Mouse (Mus musculus) embryo, embryonic 9.5 days (tissue): Measurements from ENCODE around the gene Nek10.
"Not testable (repeated sequence)": the region's sequence is repeated elsewhere in the genome, so short reads cannot be mapped to it uniquely, and the experiment has no call there.

Experiments
- DNase-seq: peaks from one replicate; pipeline ENCODE4 v3.0.0-alpha.2; 2017; ENCODE audit errors: extremely low spot score

Nek10 gene

DNA sequence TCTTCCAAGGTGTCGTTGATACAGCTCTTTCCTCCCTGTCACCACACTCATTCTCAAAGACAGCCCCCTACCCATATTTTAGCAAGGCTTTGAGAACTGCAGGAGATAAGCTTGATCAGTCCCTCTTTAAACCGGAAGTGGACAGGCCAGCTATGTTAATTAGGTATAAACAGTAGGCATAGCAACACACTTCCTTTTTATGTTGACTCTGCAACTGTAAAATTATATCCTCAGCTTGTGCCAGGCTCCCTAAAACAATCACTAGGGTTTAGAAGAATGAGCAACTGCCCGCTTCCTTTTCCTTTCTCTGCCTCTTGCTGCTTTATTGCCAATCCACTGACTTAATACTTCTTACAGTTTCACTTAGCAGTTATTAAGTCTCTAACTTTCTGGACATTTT is 67.2 kb downstream of the Nek10 start:
- no peak for DNase-seq

DNA sequence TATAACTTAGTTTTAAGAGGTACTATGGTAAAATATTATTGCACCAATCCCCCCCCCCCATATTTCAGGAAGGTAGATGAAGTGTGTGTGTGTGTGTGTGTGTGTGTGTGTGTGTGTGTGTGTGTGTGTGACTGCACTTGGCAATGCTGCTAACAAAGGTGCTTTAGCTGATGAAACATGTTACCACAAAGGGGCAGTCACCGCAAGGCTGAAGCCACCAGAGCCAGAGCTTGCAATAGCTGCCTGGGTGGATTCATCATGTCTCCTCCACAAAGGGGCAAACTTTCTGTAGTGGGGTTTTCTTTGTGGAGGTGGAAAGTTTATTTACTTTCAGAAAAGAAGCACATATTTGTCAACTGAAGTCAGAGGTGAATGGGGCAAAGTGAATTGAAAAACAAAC is 67.9 kb downstream of the Nek10 start:
- no peak for DNase-seq

DNA sequence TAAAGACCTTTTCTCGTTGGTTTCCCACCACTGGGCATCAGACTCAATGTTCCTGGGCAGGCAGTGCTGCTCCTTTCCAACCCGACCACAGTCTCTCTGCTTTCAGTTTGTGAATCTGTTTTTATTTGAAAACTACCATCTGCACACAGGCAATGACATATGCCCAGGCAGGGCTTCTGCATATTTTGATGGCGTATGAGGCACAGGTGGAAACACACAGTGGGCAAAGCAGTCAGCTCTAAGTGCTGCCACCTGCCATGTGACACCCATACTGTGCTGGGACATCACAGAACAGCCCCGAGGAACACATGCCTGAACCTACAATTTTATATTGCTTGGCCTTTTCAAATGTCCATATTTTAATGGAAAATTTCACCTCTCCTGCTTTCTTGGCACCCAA is 68.5 kb downstream of the Nek10 start:
- no peak for DNase-seq

DNA sequence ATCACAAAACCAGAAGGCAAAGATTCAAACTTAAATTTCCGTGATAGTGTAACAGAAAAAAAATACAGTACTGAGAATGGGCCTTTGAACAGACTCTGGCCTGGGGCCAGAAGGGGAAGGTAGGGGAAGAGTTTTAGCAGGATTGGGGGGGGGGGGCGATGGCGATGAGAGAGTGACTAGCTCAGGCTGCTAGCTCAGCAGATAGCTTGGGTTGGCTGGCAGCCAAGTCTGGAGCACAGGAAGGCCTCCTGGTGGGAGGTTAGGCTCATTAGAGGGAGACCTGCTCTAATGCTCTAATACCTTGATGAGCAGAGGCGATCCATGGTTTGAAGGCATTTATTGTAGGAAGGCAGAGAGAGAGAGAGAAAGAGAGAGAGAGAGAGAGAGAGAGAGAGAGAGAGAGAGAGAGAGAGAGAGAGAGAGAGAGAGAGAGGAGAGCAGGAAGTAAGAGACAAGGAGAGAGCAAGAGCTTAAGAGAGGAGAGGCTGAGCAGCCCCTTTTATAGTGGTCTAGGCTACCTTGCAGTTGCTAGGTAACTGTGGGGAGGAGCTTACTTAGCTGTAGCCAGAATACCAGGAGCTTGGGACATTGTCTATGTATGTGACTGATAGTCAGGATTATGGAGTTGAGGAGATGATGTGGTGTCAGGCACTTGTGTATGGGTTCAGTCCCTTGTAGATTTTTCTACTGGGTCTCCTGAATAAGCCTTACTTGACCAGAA is 90.9 kb downstream of the Nek10 start:
- no peak for DNase-seq

DNA sequence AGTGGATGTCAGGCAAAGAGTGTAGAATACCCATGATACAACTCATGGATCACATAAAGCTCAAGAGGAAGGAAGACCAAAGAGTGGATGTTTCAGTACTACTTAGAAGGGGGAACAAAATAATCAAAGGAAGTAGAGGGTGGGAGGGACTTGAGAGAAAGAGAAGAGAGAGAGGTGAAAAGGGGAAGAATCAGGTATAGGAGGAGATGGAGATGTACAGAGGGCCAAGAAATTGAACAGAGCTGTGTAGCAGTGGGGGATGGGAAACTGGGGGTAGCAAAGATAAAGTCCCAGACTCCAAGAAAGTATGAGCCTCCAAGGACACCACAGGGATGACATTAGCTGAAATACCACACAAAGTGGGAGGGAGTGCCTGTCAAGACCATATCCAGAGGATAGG is 91.6 kb downstream of the Nek10 start:
- DNase-seq, result no peak

DNA sequence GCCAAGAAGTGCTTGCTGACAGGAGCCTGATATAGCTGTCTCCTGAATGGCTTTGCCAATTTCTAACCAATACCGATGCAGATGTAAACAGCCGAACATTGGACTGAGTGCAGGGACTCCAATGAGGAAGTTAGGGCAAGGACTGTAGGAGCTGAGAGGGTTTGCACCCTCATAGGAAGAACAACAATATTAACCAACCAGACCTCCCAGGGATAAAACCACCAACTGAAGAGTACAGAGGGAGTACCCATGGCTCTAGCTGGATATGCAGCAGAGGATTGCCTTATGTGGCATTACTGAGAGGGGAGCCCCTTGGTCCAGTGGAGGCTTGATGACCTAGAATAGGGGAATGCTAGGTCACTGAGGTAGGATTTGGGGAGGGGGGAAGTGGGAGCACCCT is 92.1 kb downstream of the Nek10 start:
- DNase-seq, result no peak

DNA sequence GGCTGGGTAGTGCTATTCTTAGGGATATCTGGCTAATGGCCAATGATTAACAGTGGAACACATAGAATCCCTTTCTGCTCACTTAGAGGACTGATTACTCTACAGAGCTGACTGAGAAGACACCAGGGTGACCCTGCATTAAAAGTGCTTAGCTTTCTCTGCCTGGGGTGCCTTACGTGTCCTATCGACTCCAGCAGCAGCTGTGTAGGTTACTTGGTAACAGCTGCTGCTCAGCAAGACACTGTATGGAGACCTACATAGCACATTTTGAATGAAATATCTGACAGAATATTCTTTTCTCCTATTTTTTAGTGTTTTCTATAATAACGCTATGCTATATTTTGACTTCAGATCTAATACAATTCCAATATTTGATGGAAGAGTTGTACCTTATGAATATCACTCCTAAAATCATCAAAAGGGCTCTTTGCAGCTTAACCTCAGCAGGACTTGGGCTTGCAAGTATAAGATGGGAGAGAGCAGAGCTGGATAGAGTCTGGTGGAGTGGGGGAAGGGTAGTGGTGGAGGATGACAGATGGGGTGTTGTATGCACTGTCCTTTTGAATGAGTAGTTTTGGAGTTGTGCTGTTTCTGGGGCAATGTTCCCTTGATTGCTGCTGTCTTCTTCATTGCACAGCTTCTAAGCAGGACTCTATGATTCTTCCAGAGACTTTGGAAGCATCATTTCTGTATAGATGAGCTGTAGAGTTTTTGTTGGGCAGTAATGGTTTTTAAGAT is 93.4 kb downstream of the Nek10 start:
- DNase-seq, result no peak

DNA sequence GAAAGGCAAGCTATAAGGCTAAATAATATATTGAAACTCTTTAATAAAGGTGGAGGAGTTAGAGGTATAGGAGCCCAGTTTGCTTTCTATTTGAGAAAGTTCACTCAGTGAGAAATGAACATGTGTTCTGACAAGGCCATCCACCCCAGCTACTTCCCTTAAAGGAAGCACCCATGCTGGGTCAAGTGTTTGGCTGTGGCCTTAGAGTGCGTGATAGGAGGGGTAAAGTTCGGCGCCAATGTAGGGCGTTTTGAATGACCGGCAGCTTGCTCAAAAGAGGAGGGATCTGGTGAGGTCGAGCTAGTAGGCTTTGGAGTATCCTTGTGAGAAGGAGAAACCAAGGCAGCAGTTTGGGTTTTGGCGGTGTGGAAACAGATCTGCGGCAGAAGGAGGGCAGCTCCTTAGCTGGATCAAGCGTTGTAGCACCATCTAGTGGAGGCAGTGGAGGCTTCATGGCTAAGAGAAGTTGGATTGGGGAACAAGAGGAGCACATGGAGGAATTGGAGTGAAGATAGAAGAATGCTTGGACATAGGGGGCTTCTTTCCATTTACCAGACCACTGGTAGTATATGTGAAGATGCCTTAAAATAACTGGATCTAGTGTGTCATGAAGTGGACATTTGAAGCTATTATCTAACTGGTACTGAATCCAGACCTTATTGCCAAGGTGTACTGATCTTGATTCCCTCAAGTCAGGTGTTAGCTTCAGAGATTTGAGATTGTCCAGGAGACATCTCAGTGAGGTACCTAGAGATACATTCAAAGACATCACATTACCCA is 101.7 kb downstream of the Nek10 start:
- peak; percentile 68 for DNase-seq

DNA sequence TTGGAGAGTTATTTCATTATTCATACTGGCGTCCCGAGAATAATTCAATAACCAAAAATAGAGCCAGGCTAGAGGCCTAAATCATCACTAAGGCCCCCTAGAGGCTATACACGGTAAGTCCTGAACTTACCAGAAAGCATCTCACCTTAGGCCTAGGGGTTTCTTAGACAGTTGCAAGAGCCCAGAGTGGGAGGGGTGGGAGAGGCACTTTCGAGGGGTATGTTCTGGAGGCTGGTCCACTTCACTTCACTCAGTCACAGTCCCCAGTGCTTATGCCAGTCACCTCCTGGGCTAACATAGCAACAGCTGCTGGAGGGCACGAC is 102.3 kb downstream of the Nek10 start:
- DNase-seq, result no peak

DNA sequence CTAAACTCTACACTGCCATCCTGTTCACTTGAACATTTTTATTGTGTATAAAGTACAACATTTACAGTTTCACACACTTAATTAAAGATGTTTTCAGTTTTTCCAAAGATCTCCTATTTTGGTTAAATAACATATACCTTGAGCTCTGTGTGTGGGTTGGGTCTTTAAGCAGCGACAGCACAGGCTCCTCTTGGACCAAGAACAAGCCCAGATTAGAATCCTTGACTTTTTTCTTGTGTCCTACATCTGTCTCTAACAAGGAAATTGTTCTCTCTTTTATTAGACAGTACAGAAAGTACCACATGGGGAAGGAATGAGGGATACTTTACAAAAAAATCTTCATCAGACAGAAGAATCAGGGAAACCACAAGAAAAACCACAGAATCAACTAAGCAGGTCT is 122.4 kb downstream of the Nek10 start:
- DNase-seq, result no peak

DNA sequence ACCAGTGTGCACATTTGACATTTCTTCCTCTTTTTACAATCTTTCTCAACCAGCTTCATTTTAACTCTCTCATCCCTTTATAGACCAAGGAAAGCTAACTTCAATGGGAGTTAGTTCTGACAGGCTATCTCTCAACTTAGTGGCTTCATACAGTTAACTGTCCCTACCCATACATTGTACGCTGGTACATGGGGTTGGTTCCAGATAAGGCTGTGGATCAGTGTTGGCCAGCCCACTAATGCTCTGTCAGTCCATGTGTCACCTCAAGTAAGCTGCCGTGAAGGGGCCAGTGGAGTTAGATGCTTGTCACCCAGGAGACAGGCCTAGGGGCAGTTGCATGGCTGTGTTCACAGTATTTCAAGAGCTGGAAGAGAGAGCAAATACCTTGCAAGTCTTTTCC is 124.3 kb downstream of the Nek10 start:
- DNase-seq, result no peak

DNA sequence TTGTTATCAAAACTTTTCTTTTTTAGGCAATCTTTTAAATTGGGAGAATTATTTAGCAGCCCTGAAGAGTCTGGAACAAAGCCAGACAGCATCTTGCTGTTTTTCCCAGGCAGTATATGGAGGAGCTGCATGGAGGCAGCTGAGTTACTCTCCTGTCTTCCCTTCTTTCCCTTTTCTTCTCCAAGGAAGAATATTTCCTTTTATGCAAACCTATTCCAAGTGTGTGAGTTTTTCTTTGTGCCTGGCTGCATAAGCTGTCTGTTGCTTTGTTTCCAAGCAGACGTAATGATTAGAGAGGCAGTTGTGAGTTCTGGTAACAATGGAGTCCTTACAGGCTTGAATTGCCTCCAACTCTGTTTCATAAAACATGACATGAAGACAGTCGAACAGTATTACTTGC is 131.8 kb downstream of the Nek10 start:
- DNase-seq, result no peak

DNA sequence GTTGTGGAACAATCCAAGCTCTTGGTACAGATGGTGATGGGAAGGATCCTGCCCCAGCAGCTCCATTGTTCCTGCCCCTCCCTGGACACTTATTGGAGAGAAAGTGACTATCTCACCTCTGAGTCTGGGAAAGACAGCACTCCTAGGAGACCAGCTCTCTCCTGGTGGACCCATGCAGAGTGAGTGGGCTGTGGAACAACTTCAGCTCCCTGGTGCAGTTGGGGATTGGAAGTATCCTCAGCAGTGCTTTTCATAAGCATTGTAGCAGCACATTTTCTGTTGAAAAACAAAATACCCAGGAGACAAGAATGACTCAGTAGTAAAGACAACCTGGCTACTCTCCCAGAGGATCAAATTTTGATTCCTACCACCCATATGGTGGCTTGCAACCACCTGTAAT is 142.7 kb downstream of the Nek10 start:
- DNase-seq, result no peak

DNA sequence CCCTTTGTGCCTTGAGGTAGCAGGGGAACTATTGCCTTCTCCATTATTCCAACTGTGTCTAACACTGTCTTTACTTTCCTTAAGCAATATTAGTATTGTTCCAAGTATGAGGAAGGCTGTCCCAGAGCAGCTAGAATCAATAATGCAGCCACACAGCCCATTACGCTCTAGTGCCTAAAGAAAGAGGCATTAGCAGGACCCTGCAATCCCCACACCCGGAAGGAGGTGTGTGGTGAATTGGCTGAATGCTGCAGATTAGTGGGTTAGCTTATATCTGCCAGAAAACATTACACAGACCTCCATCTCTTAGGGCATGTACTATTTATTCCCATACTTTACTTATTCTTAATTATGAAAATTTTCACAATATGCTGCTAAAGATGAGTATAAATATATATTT is 145.8 kb downstream of the Nek10 start:
- DNase-seq, result no peak

DNA sequence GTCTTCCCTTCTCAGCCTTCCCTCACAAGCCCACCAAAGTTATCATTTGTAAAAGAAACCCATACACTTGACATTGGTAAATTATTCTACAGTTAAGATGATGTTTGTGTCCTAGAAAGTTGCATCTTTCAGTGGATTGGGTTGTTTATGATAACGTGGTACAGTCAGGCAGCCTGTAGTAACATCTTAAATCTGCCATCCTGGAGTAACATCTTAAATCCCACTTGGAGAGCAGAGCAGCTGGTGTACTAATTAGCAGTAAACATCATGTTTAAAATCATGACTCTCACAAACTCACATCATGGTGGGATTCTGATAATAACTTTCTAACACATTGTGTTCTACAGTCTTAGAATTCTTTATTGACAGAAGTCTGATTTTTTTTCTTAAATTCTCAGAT is 148.6 kb downstream of the Nek10 start:
- DNase-seq, result no peak

DNA sequence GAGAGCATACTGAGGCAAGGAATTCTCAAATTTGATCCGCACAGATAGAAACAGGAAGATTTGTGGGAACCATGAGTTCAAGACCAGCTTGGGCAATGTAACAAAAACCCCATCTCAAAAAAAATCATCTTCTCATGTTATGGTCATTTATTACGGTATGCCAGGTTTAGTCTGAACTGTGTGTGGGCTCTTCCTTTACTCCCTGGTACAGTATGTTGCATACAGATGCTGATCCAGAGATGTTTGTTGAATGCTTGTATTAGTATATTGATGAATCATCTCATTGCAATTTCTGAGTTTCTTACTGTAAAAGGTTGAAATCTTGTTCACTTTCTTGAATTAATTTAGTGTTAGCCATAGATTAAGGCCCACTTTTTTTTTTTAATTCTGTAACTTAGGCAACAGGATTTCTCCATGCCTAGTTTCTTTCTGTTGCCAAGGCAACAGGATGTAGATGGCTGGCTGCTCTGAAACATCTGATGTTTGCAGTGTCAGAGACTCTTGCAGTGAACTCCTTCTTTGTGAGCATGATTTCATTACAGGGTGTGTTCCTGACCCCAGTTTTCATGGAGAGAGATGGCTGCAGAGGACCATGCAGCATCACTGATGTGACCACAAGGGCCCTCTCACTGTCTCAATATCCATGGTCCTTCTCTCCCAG is 156.7 kb downstream of the Nek10 start:
- no peak for DNase-seq

DNA sequence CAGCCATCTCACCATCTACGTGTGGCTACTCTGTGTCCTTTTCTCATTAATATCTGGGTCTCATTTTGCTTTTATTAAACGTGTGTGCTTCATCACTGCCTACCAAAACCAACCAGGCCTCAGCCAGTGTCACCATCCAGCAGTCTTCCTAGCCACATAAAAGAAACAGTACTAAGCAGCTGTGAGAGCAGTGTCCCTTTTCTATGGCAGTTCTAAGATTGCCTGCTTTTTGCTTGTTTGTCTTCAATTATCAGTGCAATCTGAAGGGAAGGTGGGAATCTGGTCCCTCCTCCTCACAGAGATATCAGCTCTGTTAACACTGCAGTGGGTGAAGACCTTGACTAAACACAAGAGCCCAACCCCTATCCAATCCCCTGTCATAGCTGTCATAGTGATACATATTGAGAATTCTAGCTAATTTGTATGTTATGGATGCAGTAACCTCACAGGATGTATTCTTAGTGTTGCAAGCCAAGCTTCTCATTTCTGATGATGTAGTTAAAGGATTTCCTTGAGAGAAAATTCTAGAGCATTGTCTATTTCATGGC is 157.3 kb downstream of the Nek10 start:
- no peak for DNase-seq

DNA sequence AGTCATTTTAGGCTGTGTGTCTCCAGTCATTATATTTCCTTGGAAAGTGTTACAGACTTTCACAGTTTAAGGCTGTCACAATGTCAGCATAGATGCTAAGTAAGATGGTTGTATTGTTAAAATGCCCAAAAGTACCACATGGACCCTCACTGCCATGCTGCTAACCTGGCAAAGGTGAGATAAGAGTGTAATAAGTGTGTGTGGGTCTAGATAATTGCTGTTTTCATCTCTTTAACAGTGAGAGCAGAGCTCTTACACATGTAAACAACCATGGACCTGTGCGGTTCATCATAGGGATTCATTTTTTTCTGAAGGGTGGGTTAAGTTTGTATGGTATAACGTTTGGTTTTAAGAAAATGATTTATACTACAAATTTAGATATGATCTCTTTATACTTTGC is 167.4 kb downstream of the Nek10 start:
- no peak for DNase-seq

DNA sequence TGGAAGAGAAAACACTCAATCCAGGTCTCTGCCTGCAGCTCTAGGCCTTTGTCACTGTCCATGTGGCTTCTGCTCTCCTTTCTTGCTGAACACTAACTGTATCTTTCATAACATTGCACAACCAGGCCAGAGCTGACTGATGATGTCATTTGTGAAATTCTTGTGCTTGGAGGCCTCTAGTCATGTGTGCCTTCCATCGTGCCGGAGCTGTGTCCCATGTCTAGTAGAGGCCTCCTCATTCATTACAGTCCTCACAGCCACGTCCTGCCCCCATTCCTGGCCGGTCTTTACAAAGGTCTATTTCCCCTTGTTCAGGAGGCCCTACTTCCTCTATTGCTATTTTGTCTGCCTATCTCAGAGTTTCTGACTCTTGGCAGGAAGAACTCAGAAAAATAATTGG is 167.8 kb downstream of the Nek10 start:
- no peak for DNase-seq

DNA sequence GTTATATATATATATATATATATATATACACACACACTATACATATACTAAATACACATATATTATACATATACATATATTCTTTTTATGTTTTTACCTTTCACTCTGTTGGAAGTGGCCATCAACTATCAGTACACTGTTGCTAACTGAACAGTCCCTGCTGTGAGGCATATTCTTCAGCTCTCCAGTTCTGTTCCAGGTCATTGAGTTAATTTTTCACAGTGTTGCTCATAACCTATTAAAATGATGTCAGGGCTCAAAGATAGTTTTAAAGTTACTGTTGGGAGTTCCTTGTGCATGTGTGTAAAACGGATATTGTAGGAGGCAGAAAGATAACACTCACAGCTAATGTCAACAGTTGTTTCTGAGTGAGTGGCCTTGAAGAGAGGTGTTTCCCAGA is 170.9 kb downstream of the Nek10 start:
- DNase-seq, result no peak

DNA sequence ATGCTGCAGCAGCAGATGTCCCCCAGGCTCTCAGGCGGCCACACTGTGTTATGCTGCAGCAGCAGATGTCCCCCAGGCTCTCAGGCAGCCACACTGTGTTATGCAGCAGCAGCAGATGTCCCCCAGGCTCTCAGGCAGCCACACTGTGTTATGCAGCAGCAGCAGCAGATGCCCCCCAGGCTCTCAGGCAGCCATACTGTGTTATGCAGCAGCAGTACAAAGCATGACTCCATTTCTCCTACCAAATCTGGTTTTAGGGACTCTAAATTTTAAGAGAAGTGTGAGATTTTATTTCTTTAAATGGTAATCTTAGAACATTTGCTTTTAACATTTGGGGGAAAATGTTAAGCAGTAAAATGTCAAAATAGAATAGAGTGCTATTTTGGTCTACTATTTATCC is 180.9 kb downstream of the Nek10 start:
- DNase-seq, result not testable (repeated sequence)
